Mouse (Mus musculus): ENCODE data around the gene Tex37.

DNA sequence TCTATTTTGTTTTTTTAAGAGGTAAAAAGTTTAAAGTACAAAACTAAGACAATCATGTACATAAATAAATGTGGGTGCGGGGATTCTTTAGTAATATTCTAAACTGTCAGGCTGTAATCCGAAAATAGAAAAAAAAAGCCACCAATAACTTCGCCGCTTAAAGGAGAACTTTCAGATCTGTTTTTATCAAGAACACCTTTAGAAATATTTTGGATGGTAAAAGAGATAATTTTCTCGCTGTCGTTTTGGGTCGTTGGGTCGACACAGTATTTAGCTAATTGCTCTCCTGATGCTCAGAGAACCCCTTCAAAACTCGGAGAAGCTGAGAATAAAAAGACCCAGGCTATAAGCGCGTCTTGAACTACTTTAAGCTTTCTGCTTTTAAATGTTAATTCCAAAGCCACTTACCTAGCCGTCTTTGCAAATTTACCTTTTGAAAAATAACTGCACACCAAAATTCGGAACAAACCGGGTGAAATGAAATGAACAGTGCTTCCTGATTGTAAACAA lies 36.6 kb upstream of the Tex37 start:
- TF ChIP-seq CTCF (conservative IDR thresholded peaks at IDR 0.05; ENCODE audit: low read length) (no peak), NANOG (IDR thresholded peaks at IDR 0.05; ENCODE audit: borderline replicate concordance, low read length) (no peak), POU5F1 (IDR thresholded peaks at IDR 0.05; ENCODE audit: borderline replicate concordance, low read length) (no peak)
